10 mouse cellular contexts compared by ENCODE assay signal in genomic region chr7:118402576-118403022, GRCm38 (mm10). TPM values are rescaled to one million over a fixed set of nuclear protein-coding genes. Genes with fewer than 3 reads are reported as not detected.
DNase-seq lines count a peak whose midpoint lies in the region; ATAC-seq and TF ChIP-seq lines count a peak whose summit lies in the region.
"Had no signal": no experiment of that assay in that cellular context is flagged by ENCODE, and none has a peak within 500 bp of the region (broad histone marks: within the 10 kb centered on the region; RNA-seq: fewer than 3 reads in every experiment).

No protein-coding gene starts in this region.

- WGBS in stomach, embryonic 14.5 days: 61% methylated on average over 3 of the region's 3 CpGs
- whole genome bisulfite sequencing in stomach, postnatal 0 days: 63% methylated on average over 3 of the region's 3 CpGs

- DNase-seq in adrenal gland, adult (ENCODE audit: inconsistent age in 2 of 2, low spot score in 1 of 2): peak; percentile 16 to 36
- DNase-seq in adrenal gland, postnatal 25 days: no peak
- no peak for DNase-seq in stomach, postnatal 0 days (ENCODE audit: low spot score)
- peak; percentile 32 for DNase-seq in layer of hippocampus, adult 9-11 months
- peak; percentile 7 for DNase-seq in yolk sac, embryonic 10.5 days (ENCODE audit: low spot score)
- DNase-seq in heart, adult 9 months (ENCODE audit: low spot score in 2 of 2): no peak
- DNase-seq: gastrocnemius, postnatal 14 days; liver, embryonic 13.5 days had no signal

- H3K4me3 ChIP-seq in stomach, embryonic 14.5 days (ENCODE audit: low read depth, low read length): no peak overlapping the region
- H3K4me3 ChIP-seq in stomach, postnatal 0 days (ENCODE audit: low read depth, low read length): no peak overlapping the region
- H3K4me3 ChIP-seq: liver, embryonic 13.5 days had no signal

- H3K9me3 ChIP-seq in stomach, embryonic 14.5 days (ENCODE audit: control insufficient read depth, low read depth, low read length): no peaks in the 10 kb centered on the region
- no peaks in the 10 kb centered on the region for H3K9me3 ChIP-seq in stomach, postnatal 0 days (ENCODE audit: control insufficient read depth, low read length)
- H3K9me3 ChIP-seq: liver, embryonic 13.5 days had no signal

- no peaks in the 10 kb centered on the region for H3K27me3 ChIP-seq in stomach, embryonic 14.5 days (ENCODE audit: control insufficient read depth, insufficient read depth, low read length)
- no peaks in the 10 kb centered on the region for H3K27me3 ChIP-seq in stomach, postnatal 0 days (ENCODE audit: control insufficient read depth, insufficient read depth, low read length)
- H3K27me3 ChIP-seq: liver, embryonic 13.5 days had no signal

- no peaks in the 10 kb centered on the region for H3K4me1 ChIP-seq in stomach, embryonic 14.5 days (ENCODE audit: control insufficient read depth, insufficient read depth, low read length)
- H3K4me1 ChIP-seq in stomach, postnatal 0 days (replicated peaks; ENCODE audit: control insufficient read depth, insufficient read depth): no peaks in the 10 kb centered on the region
- H3K4me1 ChIP-seq: liver, embryonic 13.5 days had no signal

- peak overlapping the region; percentile 21; the same call in 1 of the 2 replicates for H3K27ac ChIP-seq in stomach, embryonic 14.5 days (ENCODE audit: low read length)
- H3K27ac ChIP-seq in stomach, postnatal 0 days (replicated peaks): no peak overlapping the region
- H3K27ac ChIP-seq: liver, embryonic 13.5 days had no signal

- peak; percentile 59; the same call in 1 of the 2 replicates for ATAC-seq in stomach, embryonic 14.5 days (ENCODE audit: insufficient number of reproducible peaks, insufficient read depth, low FRiP score, low read depth)
- no peak for ATAC-seq in stomach, postnatal 0 days (ENCODE audit: low FRiP score, low TSS enrichment)
- no peak for ATAC-seq in CD4-positive, CD25-positive, alpha-beta regulatory T cell, adult 4 months

- TF ChIP-seq CTCF in stomach, postnatal 0 days (IDR thresholded peaks at IDR 0.05; ENCODE audit: low read depth): no peak

- H3K36me3 ChIP-seq in stomach, embryonic 14.5 days (ENCODE audit: control insufficient read depth, insufficient read depth, low read length): no peaks in the 10 kb centered on the region
- no peaks in the 10 kb centered on the region for H3K36me3 ChIP-seq in stomach, postnatal 0 days (ENCODE audit: control insufficient read depth, insufficient read depth, low read length)
- H3K36me3 ChIP-seq: liver, embryonic 13.5 days had no signal

- H3K9ac ChIP-seq in stomach, embryonic 14.5 days (replicated peaks; ENCODE audit: low read depth, low read length): no peak overlapping the region
- H3K9ac ChIP-seq in stomach, postnatal 0 days (ENCODE audit: low read length): no peak overlapping the region
- H3K9ac ChIP-seq: liver, embryonic 13.5 days had no signal

- no peak for TF ChIP-seq EP300 in stomach, postnatal 0 days (optimal IDR thresholded peaks at IDR 0.05)

- no peak overlapping the region for H3K4me2 ChIP-seq in stomach, embryonic 14.5 days (replicated peaks; ENCODE audit: low read depth, low read length)
- H3K4me2 ChIP-seq in stomach, postnatal 0 days (replicated peaks; ENCODE audit: low read depth): no peak overlapping the region
- H3K4me2 ChIP-seq: liver, embryonic 13.5 days had no signal

RNA-seq across cellular contexts. Expression of gene Syt17, which starts 45.4 kb away (rescaled TPM):
- total RNA-seq in adrenal gland, postnatal 25 days (2021): 5.6 and 9.7 TPM in 2 replicates
- polyA plus RNA-seq in stomach, embryonic 14.5 days (2014; fragmentation: Nextera tagmentation; extraction: Ambion mirVana): 7.8 and 8.5 TPM in 2 replicates
- polyA plus RNA-seq in stomach, postnatal 0 days (2015; fragmentation: Nextera tagmentation; extraction: Ambion mirVana): 3.3 and 3.8 TPM in 2 replicates
- under 1 TPM in 1 of 2 experiments, not detected in 1; 0.30 TPM for polyA plus RNA-seq in CD4-positive, CD25-positive, alpha-beta regulatory T cell, adult 4 months (2017; shearing (Covaris generic))

Comparison
In these comparisons a context has a peak if more than half of its experiments do, and no peak if none do; other contexts are left out.
1. DNase-seq: peak in adrenal gland, adult (2 of 2), layer of hippocampus, adult 9-11 months (single experiment) and yolk sac, embryonic 10.5 days (single experiment); none in adrenal gland, postnatal 25 days (single experiment), stomach, postnatal 0 days (single experiment) and heart, adult 9 months (0 of 2).